Mouse (Mus musculus) layer of hippocampus, postnatal 14 days (tissue): ENCODE measurements at regions not wholly inside any gene's neighbourhood (a gene's known extent, or its start where the extent isn't known, plus 50 kb on each side); places are given as distances from the start of the nearest gene placed in this dataset.

Experiments
- DNase-seq, 2 experiments: peaks; one replicate each; pipeline ENCODE4 v3.0.0; 2021 to 2022; ENCODE audit warnings: low spot score in 2 of 2, mixed read lengths in 1 of 2

DNA sequence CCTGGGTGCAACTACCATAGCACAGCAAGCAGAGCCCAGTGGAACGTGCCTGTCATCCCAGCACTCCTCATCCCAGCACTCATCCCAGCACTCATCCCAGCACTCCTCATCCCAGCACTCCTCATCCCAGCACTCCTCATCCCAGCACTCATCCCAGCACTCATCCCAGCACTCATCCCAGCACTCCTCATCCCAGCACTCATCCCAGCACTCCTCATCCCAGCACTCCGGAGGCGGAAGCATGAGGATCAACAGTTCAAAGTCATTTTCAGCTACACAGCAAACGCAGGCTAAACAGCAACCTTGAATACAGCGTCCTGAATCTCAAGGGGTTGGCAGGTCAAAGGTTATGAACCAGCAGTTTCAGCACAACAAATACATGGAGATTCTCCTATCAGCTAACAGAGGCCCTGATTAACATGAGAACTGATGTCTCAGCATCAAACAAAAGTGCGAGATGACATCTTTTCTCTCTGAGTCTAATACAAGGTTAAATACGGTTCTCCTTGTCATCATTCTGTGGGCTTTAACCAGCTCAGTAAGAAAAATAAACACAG lies 211.8 kb downstream of the Pdcd6ip start:
- DNase-seq = no peak

DNA sequence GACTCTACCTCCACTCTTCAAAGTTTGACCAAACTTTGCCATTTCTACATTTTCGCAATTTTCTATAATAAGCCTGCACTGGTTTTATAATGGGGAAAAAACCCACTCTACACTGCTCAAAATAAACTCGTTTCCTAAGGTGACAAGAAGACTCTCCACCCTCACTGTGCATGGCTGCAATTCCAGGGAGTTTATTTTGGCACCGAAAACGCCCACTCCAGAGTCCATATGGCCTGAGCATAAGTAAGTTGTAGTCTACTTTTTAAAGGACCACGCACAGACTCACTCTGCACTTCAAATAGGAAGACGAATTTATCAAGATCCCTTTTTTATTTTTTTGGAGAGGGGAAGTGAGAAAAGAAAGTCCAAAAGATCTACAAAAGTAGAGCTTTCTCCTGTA lies 219.4 kb downstream of the Pdcd6ip start:
- DNase-seq = no peak

DNA sequence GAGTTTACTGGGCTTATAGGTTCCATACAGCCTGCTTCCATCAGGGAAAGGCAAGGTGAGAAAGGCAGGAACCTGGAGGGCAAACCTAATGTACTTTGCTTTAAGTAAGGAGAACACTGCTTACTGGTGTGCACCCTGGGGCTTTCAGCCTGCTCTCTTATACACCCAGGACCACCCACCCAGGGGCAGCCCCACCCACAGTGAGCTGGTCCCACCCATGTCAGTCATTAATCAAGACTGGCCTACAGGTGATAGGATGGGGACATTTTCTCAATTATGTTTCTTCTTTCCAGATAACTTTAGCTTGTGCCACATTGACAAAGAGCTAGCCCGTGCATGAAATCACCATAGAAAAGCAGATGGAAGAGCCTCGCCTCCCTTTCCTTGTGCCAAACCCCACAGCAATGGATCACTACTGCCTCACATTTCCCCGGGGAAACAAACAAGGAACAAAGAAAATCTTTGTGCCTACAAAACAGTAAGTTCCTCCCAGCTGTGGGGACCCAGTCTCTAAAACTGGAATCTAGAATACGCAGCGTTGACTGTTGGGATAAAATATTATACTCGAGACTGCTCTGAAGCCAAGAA lies 221.5 kb downstream of the Pdcd6ip start:
- DNase-seq = no peak

DNA sequence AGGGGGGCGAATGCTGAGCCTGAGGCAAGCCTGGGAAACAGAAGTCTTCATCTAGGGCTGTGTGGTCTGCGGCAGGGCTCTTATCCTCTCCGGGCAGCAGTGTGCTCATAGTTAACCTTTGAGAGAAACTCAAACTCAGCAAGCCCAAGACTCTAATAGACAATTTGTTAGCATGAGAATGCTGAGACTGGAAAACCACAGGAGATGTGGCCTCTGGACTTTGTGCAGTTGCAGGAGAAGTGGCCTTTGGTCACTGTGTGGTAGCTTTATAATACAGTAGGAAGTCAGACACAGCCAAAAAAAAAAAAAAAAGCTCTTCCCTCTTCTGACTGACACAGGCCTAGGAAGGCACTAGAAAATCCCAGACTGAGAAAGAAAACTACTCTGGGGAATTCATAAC lies 228.2 kb downstream of the Pdcd6ip start:
- no peak for DNase-seq

DNA sequence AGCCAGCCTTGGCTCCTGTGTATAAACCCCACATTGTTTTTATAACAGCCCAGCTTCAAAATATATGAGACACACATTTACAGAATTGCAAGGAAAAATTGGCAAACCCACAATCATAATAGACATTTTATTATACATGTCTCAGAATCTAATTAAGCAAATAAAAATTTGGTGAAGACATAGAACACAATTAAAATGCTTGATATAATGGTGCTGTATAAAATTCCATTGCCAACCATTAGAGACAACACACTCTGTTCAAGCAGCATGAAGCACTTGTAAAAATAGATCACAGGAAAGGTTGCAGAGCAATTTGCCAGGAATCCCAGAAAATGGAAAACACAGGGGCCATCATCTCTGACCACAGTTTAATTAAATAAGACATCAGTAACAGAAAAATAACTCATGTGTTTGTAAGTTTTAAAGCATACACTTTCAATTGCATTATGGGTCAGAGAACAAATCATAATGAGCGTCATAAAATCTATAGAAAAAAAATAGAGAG lies 229.2 kb downstream of the Pdcd6ip start:
- no peak for DNase-seq

DNA sequence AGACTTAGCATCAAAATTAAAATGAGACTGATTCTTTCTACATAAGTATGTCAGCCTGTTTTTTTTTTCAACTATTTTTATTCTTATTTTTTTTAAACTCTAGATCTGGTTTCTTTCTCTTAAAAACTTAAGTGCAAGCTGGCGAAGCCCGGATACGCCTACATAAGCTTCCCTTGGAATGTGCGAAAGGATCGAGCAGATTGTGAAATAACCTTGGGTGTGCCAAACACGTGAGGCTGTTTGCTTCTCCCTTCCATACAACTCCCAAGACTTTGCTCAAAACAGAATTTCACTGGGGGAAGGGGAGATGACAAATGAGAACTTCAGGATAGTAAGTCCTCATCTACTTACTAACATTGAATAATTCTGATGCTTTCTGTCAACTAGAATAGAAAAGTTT lies 236.3 kb downstream of the Pdcd6ip start:
- DNase-seq = peak in 1 of 2 experiments; percentile 77

DNA sequence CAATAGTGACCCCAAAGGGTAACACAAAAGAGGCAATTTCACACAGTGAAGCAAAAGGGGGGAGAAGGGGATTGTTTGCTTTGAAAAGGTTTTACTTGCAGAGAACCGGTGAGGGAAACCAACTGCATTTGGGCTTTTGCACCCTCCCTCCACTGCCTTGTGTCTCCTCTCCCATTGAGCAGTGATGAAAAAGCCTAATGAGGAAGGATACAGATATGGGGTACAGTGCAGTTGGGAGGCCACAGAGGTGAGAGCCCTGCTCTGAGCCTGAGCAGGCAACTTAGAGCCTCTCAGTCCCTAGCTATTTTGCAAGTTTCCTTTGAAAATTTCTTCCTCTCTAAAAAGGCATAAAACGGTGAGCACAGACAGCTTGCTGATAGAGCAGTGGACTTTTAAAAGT lies 245.2 kb downstream of the Pdcd6ip start:
- no peak for DNase-seq

DNA sequence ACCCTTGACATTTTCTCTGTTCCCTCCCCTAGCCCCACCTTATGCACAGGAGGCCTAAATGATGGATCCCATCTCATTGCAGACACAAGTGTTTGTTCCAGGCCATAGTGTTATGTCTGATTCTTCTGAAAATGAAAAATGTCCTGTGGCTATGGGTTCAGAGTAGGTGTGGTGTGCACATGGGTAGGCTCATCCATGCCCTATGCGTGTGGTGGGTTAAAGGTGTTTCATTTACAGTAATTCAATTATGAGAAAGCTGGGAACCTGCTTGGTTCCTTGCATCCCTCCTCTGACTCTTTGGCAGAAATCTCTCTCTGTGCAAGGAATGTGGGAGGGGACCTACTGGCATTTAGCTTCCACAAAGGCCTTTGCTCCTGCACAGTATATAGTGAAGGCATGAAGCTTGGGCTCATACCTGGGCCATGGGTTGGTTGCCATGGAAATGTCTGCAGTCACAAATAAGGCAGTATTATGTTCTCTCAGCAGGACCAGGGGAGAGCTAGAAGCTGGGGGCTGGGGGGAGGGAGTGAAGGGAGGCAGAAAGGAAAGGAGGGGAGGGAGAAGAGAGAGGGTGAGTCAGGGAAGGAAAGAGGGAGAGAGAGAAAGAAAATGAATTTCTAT lies 245.7 kb downstream of the Pdcd6ip start:
- DNase-seq = no peak

DNA sequence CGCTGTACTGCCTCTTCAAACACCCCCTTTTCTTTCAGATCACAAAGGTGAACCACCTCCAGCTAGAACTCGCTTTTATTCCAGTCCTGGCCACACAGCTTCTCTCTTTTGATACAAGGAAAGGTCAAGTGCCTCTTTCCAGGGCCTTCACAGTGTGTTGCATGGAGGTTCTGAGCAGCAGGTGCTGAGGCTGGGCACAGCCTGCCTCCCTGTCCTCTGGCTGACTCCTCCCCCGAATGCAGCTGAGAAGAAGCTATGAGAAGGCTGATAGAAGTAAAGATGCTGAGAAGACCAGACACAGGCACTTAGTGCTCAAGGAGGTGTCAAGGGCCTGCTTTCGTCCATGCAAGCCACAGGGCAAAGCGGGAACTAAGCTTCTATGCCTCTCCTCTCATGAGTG lies 248.2 kb downstream of the Pdcd6ip start:
- DNase-seq = no peak

DNA sequence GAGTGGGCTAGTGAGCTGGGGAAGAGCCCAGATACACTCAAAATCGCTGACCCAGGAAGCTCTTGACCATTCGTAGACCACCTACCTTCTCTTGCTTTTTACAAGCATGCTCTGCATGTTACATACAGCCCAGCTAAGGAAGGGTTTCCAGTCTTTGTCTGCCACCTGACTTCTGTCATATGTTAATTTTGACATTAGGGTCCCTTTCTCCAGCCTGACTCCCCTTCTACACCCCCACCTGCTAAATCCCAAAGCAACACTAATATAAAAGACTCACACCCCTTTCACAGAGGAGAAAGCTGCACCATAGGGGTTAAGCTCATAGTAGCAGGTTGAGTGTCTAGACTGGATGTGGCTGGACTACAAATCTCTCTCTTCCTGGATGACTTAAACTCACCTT lies 248.8 kb downstream of the Pdcd6ip start:
- no peak for DNase-seq

DNA sequence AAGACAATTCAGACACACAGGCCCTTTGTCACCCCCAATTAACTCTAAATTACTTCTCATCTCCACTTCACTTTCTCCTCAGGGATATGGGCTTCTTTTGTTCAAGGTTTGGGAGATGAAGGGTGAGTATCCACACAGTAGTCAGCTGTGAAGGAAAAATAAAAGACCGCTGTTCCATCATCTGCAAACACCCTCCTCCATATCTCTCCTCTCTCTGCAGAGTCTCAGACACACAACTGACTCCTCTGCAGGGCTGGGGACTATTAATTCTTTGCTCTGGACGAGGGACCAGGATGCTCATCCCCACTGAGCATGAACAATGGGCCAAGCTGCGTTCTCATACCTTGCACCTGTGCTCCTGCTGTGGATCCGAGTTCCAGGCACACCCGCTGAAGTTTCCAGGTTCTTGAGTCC lies 249.3 kb downstream of the Pdcd6ip start:
- no peak for DNase-seq

DNA sequence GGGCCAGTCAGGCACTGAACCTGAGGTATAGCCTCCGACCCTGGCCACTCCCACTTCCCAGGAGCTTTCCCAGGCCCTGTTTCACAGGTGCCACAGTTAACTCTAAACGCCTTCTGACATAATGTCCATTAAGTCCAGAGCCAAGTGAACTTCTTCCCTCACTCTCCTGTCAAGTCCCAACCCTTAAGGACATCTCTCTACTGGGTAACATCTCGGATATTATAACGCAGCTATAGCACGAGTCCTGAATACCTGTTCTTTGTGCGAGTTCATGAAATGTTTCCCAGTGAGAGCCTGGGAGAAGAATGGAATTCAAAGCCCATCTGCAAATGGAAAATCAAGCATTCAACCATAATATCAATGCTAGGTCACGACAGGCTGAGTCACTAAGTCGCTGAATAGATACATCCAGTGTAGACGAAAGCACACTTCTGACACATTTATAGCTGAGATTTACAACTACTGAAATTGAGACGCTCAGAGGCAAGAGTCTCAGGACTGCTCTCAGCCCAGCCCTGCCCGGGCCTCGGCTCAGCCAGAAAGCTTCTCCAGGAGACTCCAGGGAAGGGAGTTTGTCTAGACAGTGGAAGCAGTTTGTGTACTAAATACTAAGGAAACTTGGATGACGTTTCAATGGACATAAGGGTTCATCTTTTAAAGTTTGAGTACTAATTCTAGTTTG lies 250.7 kb downstream of the Pdcd6ip start:
- DNase-seq = no peak

DNA sequence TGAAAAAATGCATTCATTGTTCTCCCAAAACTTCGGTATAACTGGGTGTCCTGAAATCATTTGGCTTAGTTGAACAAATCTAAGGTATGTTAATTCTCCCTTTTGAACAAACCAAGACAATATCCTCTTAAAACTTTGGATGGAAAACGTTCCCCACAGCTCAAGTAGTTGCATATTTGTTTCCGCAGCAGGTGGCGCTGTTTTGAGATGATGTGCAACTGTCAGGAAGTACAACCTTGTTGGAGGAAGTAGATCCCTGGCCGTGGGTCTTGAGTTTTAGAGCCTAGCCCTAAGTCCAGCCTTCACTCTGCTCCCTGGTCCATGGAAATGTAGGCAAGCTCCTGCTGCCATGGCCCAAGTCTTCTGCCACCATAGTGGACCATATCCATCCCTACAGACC lies 252.5 kb downstream of the Pdcd6ip start:
- DNase-seq = no peak

DNA sequence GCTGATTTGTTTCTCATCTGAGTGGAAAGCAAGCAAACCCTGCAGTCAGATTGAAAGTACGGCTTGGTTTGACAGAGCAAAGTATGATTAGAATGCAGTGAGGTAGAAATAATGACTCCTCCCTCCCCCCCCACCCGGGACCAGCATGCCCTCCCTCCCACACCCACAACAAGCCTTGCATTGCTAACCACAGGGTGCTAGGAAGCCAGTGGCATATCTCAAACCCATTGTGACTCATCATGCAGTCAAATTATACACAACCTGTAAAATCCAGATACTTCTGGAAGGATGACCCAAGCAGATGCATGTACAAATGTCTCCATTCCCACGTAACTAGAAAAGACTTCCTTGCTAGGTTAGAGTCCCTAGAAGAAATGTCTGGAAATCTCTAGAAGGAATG lies 254.8 kb downstream of the Pdcd6ip start:
- DNase-seq = no peak

DNA sequence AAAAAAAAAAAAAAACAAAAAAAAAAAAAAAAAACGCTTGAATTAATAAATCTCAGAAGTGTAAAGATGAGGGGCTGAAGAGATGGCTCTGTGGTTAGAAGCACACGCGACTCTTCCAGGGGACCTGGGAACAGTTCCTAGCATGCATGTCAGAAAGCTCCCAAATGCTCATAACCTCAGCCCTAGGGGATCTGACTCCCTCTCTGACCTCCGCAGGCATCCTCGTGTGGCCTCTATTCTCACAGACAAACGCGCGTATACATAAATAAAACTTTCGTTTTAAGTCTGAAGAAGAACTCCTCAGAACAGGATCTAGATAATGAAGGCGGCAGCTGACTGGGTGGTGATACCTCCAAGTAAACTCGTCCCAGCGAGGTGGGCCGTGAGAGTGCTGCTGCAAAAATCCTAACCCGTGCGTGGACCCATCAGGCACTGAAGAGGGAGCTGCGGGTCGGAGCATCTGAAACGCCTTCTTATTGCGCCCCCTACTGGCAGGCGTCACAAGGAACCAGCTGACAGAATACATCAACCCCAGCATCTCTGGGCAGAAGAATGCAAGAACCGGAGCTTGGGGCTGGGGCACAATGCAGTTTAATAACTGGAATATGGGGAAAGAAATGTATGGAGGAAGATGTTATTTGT lies 266.2 kb downstream of the Pdcd6ip start:
- DNase-seq = peak; percentile 75 to 78

DNA sequence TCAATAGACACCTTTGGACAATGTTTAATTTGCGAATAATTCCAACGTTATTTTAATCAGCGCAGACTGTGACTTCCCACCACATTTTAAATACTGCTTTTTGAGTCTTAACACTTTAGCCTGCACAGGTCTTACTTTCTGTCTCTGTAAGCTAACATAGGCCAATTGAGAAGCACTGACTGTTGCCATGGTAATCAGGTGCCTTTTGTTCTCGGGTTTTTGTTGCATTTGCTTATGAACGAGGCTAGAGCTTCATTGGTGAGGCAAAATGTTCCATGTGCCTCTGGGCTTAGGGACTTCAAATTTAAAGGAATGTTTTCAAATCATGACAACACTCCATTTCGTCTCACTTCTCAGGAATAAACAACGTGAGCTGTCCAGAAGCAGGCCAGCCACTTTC lies 269.7 kb downstream of the Pdcd6ip start:
- no peak for DNase-seq

DNA sequence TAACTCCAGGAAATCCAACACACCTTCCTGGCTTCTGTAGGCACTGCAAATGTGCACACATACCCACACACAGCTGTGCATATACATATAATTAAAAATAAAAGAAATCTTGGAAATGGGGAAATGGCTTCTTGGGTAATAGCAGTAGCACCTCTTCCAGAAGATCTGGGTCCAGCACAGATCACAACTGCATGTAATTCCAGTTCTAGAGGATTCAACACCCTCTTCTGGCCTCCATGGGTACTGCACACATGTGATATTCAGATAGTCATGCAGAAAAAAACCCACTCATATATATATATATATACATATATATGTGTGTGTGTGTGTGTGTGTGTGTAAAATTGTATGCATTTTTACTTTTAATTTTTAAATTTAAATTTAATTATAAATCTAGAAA lies 272.1 kb downstream of the Pdcd6ip start:
- no peak for DNase-seq

DNA sequence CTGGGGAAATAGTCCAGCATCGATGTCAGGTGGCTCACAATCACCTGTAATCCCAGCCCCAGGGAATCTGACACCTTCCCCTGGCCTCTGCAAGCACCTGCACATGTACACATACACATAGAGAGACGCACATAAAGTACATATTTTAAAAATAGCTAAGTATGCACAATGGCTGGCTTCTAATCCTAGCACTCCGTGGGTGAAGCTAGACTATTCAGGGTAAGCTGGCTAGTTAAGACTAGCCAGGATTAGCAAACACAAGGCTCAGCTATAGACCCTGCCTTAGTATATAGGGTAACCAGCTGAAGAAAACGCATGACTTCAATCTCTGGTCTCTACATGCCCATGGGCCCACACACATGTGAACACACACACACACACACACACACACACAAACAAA lies 274.6 kb downstream of the Pdcd6ip start:
- no peak for DNase-seq

DNA sequence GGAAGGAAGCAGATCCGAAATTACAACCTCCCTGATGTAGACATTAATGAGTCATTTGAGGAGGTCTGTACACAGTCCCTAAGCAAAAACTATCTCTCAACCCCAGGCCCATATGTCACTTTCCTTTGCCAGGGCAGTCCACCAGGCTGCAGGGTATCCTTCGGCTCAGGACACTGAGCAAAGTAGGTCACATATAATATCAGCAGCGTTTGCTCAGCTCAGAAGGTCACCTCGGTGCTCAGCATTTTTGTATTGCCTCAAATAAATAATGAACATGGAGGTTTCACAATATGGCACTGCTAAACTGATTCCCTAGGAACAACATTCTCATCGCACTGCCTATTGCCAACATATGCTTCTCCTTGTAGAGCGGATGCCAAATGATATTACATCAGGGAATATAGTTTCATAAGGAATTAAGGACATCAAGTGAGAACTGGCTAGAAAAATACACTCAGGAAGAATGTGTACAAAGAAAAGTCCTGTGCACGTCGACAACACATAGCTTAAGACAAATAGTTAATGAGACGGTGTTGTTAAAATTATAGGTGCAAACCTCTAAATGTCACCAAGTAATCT lies 275.4 kb downstream of the Pdcd6ip start:
- DNase-seq = no peak

DNA sequence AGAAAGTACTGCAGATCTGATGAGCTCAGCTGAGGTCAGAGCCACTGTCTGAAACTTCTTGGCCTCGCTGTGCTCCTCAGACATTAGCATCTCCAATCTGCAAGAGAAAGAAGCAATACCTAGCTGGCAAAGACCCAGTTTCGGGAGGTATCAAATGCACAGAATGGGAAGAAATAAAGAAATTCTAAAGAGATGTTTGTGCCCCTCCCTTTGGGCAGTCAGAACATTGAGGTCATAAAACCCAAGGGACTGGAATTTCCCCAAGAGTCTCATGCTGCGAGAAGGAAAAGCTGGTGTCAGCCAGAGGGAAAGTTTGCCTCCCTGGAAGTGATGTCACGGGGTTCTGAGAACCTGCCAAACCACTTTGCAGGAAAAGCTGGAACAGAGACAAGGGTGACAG lies 277.6 kb downstream of the Pdcd6ip start:
- no peak for DNase-seq

DNA sequence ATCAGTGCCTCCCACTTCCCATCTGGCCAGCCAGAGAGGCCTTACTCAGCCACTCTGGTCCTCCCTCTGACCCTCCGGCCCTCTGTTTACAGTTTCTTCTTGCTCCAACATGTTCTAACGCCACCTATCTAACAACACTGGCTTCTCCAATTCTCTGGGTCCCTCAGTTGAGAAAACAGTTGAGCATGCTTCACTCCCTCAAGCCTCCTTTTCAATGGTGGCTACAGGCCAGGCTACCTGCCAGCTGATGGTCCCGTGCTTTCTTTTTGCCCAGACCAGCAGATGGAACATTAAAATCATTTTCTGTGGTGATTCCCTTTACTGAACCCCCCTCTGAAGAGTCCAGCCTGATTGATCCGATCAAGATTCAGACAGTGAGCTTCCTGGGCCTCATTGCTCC lies 280.8 kb downstream of the Pdcd6ip start:
- no peak for DNase-seq

DNA sequence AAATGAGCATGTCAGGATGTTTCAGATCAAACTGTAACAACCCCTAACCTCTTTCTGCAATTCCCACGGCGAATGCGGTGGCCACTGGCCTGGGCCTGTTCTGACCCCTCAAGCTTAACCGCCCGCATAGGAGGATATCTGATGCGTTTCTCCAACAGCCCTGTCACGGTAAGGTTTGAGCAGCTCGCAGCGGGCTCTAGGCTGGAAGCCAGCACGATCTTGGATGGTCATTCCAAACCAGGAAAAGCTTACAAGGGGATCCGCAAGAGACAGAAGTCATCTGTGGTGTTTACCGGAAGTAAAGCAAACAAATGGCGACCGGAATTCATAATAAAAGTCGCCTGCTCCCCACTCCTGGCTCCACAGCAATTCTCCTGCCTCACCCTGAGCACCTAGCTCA lies 281.7 kb downstream of the Pdcd6ip start:
- DNase-seq = no peak
